Mouse (Mus musculus): ENCODE data around the gene Rac2. TPM values are rescaled to one million over a fixed set of nuclear protein-coding genes. Genes with fewer than 3 reads are reported as not detected.

Rac2 gene
- polyA plus RNA-seq, 1 experiment from 2014 or later: not detected

GRCm38 (mm10) chr15:78546060-78546459 lies 26.5 kb downstream of the Rac2 start:
- DNase-seq (ENCODE audit: low read depth, low spot score): no peak
- no peak for TF ChIP-seq CTCF (IDR thresholded peaks at IDR 0.05)
- no peak for ATAC-seq
- CTCF ChIA-PET: interaction anchor here (1.1 kb wide), 1 partner anchor 14 kb away, joined by 4 read pairs; no protein-coding TSS in a partner anchor
- peaks cover 7% of the 10 kb centered on the region for H3K27me3 ChIP-seq
- in situ Hi-C loops (cut with MboI; ENCODE audit: low pct_unique_long_range_greater_than_20kb): loop anchor here (5.0 kb wide), 1 partner anchor 194 kb away; no protein-coding TSS in a partner anchor
- POLR2A ChIA-PET: no interaction called here

GRCm38 (mm10) chr15:78544561-78545001 lies 28.0 kb downstream of the Rac2 start, which contains the start of gene Sstr3:
Gene Sstr3, minus strand, starts transcription at chr15:78544685.
- no peak for DNase-seq (ENCODE audit: low read depth, low spot score)
- no peak for TF ChIP-seq CTCF (IDR thresholded peaks at IDR 0.05)
- ChIA-PET POLR2A (no interaction called here), CTCF (interaction anchor here (1.5 kb wide), 1 partner anchor 12 kb away, joined by 3 read pairs; no protein-coding TSS in a partner anchor)
- in situ Hi-C loops (cut with MboI; ENCODE audit: low pct_unique_long_range_greater_than_20kb): loop anchor here (5.0 kb wide), 1 partner anchor 192 kb away; no protein-coding TSS in a partner anchor
- no peak for ATAC-seq
- peaks cover 13% of the 10 kb centered on the region for H3K27me3 ChIP-seq

- H3K27me3 ChIP-seq: peaks cover 15% of the 10 kb centered on the region
- ATAC-seq: no peak
These were observed 28.5 kb downstream of the Rac2 start for GRCm38 (mm10) chr15:78544041-78544440.

GRCm38 (mm10) chr15:78542767-78543303 lies 29.7 kb downstream of the Rac2 start:
- no peak for TF ChIP-seq CTCF (IDR thresholded peaks at IDR 0.05)
- CTCF ChIA-PET: interaction anchor here (1.5 kb wide), 1 partner anchor 10 kb away, joined by 3 read pairs; no protein-coding TSS in a partner anchor
- POLR2A ChIA-PET: no interaction called here
- no peak for ATAC-seq
- H3K27me3 ChIP-seq: peaks cover 15% of the 10 kb centered on the region
- no peak for DNase-seq (ENCODE audit: low read depth, low spot score)
- in situ Hi-C loops (cut with MboI; ENCODE audit: low pct_unique_long_range_greater_than_20kb): no loop called here

More at GRCm38 (mm10) chr15:78544041-78544440, 28.5 kb downstream of the Rac2 start:
- DNase-seq (ENCODE audit: low read depth, low spot score): no peak
- CTCF ChIA-PET: interaction anchor here (1.5 kb wide), 1 partner anchor 11 kb away, joined by 3 read pairs; no protein-coding TSS in a partner anchor
- TF ChIP-seq CTCF (IDR thresholded peaks at IDR 0.05): no peak
- in situ Hi-C loops (cut with MboI; ENCODE audit: low pct_unique_long_range_greater_than_20kb): no loop called here
- POLR2A ChIA-PET: no interaction called here

- POLR2A ChIA-PET: no interaction called here
- ATAC-seq: no peak
- CTCF ChIA-PET: interaction anchor here (0.8 kb wide), 1 partner anchor 10 kb away, joined by 5 read pairs; no protein-coding TSS in a partner anchor
- TF ChIP-seq CTCF (IDR thresholded peaks at IDR 0.05): no peak
- DNase-seq (ENCODE audit: low read depth, low spot score): no peak
- in situ Hi-C loops (cut with MboI; ENCODE audit: low pct_unique_long_range_greater_than_20kb): no loop called here
- H3K27me3 ChIP-seq: peaks cover 15% of the 10 kb centered on the region
These were observed 30.4 kb downstream of the Rac2 start for GRCm38 (mm10) chr15:78542098-78542766.

- DNase-seq (ENCODE audit: low read depth, low spot score) (no peak), ATAC-seq (no peak)
- H3K27me3 ChIP-seq: peaks cover 15% of the 10 kb centered on the region
- ChIA-PET CTCF (interaction anchor here (0.8 kb wide), 1 partner anchor 9 kb away, joined by 5 read pairs; no protein-coding TSS in a partner anchor), POLR2A (no interaction called here)
- in situ Hi-C loops (cut with MboI; ENCODE audit: low pct_unique_long_range_greater_than_20kb): no loop called here
- no peak for TF ChIP-seq CTCF (IDR thresholded peaks at IDR 0.05)
These were observed 31.0 kb downstream of the Rac2 start for GRCm38 (mm10) chr15:78541606-78542005.

- in situ Hi-C loops (cut with MboI; ENCODE audit: low pct_unique_long_range_greater_than_20kb): no loop called here
- ATAC-seq (no peak), DNase-seq (ENCODE audit: low read depth, low spot score) (no peak)
- no peak for TF ChIP-seq CTCF (IDR thresholded peaks at IDR 0.05)
- ChIA-PET POLR2A (no interaction called here), CTCF (no interaction called here)
- H3K27me3 ChIP-seq: peaks cover 15% of the 10 kb centered on the region
These were observed 31.5 kb downstream of the Rac2 start for GRCm38 (mm10) chr15:78541036-78541435.

- no peak for TF ChIP-seq CTCF (IDR thresholded peaks at IDR 0.05)
These were observed 36.7 kb downstream of the Rac2 start for GRCm38 (mm10) chr15:78535723-78536421.

GRCm38 (mm10) chr15:78533346-78533835 lies 39.2 kb downstream of the Rac2 start:
- in situ Hi-C loops (cut with MboI; ENCODE audit: low pct_unique_long_range_greater_than_20kb): loop anchor here (5.0 kb wide), 2 partner anchors 86 to 351 kb away; no protein-coding TSS in a partner anchor
- ATAC-seq (no peak), DNase-seq (ENCODE audit: low read depth, low spot score) (no peak)
- no peak for TF ChIP-seq CTCF (IDR thresholded peaks at IDR 0.05)
- no peaks in the 10 kb centered on the region for H3K27me3 ChIP-seq
- ChIA-PET CTCF (interaction anchor here (1.0 to 2.7 kb wide), 5 partner anchors 9 to 91 kb away, joined by 3 to 21 read pairs (median 4); partner anchors contain the start of gene Sstr3), POLR2A (interaction anchor here (1.2 to 1.4 kb wide), 3 partner anchors 86 to 96 kb away, joined by 3 to 5 read pairs (median 4); no protein-coding TSS in a partner anchor)

More at GRCm38 (mm10) chr15:78535723-78536421, 36.7 kb downstream of the Rac2 start:
- H3K27me3 ChIP-seq: peaks cover 8% of the 10 kb centered on the region
- in situ Hi-C loops (cut with MboI; ENCODE audit: low pct_unique_long_range_greater_than_20kb): no loop called here
- ChIA-PET POLR2A (no interaction called here), CTCF (interaction anchor here (0.9 kb wide), 1 partner anchor 46 kb away, joined by 3 read pairs; no protein-coding TSS in a partner anchor)
- ATAC-seq: no peak
- no peak for DNase-seq (ENCODE audit: low read depth, low spot score)

Measured in Patski (cell line).